Mouse (Mus musculus) testis, postnatal 14 days (tissue): ENCODE results near the gene Gck.
"Not testable (repeated sequence)": the region's sequence is repeated elsewhere in the genome, so short reads cannot be mapped to it uniquely, and the experiment has no call there.

Source experiments
- DNase-seq: peaks from one replicate; pipeline ENCODE4 v3.0.0; 2021; ENCODE audit warnings: low spot score

Gene Gck

DNA sequence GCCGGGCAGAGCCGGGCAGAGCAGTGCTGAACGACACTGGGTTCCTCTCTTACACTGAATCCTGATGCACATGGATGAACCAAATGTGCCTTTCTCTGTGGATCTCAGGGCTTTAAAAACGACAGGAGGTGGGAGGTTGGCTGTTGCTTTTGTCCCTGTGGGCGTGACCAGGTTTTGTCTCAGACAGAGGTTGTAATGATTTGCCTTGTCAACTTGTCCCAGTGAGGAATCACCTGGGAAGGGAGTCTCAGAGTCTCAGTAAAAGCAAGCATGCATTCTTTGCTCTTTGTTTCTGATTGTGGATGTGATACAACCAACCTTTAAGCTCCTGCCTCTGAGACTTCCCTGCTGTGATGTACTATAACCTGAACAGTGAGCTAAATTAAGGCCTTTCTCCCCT, 42.8 kb downstream of the Gck start:
- DNase-seq = no peak

DNA sequence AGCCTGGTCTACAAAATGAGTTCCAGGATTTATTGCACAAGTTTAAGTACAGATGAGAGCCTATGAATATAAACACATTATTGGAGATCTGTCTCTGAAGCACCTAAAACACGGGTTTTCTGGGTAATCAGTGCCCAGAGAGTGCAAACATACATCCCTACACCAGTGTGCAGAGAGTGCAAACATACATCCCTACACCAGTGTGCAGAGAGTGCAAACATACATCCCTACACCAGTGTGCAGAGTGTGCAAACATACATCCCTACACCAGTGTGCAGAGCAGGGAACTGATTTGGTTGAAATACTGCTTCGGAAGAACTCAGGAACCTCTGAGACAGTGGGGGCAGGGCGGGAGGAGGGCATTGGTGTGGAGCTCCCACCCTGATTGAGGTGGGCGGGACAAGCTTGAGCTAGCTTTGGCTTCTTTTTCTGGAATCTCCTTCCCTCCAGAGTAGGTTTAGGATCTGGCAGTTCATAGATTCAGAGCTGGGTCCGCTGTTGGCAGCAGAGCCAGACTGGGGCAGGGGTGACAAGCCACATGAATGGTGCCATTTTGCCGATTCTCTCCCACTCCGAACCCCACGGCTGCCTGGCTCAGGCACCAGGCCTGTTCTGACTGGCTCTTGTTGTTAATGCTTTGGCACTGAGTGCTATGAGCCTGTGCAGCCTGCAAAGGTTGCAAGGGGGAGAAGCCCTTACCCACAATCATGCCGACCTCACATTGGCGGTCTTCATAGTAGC, 43.9 kb downstream of the Gck start:
- DNase-seq = no peak

DNA sequence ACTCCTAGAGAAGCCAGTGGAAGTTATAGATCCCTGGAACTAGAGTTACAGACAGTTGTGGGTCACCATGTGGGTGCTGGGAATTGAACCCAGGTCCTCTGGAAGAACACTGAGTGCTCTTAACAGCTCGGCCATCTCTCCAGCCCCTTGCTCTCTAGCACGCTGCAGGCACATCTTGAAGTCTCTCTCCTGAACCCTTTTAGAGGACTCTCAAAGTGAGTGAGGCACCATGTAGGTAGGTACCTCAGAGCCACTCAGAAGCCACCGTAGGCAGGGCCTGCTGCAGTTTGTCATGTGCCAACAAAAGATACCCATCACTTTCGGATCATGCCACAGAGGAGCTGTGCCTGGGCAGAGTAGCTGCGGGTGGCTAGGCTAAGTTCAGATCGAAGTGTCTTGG, 45.0 kb downstream of the Gck start:
- DNase-seq = no peak

DNA sequence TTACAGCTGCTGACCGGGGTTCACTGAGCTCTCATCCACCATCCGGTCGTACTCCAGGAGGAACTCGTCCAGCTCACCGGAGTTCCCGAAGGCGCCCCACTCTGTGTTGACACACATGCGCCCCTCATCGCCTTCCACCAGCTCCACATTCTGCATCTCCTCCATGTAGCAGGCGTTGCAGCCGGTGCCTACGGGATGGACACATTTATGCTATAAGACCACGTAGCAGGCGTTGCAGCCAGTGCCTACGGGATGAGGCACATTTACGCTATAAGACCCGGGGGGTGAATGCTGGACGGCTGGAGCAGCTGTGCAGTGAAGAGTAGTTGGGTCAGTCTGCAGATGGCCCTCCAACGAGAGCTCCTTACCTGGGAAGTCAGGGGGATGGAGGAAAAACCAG, 45.5 kb downstream of the Gck start:
- DNase-seq = no peak

DNA sequence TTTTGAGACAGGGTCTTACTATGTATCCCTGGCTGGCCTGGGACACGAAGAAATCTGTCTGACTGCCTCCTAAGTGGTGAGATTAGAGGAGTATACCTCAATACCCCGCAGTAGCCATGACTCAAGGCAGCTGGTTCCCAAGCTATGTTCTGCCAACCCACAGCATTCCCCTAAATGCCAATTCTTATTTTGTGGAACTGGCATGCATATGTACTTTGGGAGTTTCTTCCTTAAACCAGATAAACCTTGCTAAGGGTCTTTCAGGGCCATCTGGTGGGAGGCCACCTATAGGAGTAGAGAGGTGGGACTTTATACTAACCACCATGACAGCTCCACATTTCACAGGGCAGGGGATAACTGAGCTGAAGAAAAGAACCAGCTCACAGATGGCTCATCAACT, 46.0 kb downstream of the Gck start:
- no peak for DNase-seq

DNA sequence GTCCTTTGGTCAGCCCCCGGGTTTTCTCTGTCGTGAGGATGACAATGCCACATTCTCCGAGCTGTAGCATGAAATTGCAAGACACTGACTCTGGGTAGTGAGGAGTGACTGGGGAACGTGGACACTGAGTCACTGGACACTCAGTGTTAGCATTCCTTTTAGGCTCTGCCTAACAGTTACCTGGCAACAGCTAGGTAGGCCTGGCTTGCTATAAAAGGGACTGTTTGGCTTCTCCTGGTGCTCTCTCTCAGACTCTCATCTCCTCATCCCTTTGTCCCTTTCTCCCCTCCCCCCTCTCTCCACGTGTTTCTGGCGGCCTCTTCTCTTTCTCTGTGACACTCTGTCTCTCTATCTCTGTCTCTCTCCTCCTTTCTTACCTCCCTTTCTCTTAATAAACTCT, 47.5 kb downstream of the Gck start:
- no peak for DNase-seq

DNA sequence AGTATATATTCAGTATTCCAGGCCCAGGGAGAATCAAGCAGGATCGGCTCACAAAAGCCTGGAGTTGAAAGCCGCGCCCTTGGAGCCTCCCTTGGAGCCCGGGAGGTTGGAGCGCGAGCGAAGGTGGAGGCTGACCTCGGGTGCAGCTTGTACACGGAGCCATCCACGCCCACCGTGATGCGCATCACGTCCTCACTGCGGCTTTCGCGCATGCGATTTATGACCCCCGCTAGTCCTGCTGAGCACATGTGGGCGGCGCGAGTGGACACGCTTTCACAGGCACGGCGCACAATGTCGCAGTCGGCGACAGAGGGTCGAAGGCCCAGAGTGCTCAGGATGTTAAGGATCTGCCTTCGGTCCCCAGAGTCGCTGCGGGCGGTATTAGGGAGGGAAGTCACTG, 47.9 kb downstream of the Gck start:
- peak; percentile 45 for DNase-seq

DNA sequence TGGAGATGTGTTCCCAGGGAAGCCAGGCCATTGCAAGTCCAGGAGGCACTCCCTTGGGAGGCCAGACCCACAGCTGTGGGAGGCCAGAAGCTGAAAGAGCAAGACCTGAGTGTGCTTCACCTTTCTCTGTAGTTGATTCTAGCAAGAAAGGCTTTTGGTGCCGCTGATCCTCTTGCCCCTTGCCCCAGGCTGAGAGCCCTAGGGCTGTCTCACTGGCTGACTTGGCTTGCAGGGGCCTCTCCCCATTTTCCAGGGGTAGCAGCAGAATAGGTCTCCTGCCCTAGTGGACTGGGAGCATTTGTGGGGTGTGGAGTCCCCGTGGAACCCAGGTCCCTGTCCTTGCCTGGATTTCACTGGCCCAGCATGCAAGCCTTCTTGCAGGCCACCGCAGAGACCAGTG, 48.6 kb downstream of the Gck start:
- no peak for DNase-seq

DNA sequence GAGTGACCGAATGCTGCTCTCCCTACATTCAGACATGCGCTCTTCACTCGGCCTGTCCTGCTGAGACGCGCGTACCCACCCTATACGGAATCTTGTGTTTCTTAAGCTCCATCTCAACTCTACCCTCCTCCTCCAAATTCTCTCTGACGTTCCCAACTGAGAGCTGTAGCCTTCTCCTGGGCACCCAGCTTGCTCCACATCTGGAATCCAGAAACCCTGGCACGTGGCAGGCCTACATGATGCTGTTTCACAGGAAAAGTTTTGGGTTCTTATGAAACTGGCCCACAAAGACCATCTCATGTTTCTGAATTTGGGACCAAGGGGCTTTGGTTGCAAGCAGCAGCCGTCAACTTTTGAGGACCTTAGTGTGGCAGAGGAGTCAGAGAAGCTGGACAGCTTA, 50.6 kb downstream of the Gck start:
- DNase-seq = no peak

DNA sequence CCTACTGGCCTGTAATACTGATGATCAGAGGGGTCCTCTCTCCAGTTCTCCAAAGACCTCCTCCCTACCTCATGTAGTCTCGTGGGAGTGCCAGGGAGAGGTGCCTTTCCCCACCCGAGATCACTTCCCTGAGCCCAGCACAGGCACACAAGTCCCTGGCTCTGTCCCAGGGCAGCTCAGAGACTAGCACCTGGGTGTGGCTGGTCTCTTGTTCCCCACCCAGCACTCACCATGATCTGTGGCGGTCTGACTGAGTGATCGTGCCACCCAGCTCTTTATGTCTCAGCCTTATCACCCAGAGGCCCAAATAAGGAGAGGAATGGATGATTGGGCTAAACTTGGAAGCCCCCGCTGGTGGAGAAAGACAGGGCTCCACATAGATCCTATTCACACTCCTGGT, 51.4 kb downstream of the Gck start, which contains the start of gene Myl7:
TSS of gene Myl7 (minus strand) at position 252 of the 400 bp plus-strand sequence.
- DNase-seq = no peak

DNA sequence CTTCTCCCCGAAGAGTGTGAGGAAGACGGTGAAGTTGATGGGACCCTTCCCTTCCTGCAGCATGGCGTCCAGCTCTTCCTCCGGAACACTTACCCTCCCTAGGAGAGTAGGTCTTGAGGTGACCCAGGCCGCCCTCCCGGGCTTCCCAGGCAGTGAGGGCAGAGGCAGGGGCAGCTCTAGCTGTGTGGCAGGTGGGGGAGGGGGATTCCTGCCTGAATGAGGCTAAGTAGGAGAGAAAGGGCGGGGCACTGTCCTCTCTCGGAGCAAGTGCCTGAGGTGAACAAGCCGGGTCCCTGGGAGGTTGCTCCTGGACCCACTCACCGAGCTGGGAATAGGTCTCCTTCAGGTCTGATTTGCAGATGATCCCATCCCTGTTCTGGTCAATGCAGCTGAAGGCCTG, 52.0 kb downstream of the Gck start:
- no peak for DNase-seq

DNA sequence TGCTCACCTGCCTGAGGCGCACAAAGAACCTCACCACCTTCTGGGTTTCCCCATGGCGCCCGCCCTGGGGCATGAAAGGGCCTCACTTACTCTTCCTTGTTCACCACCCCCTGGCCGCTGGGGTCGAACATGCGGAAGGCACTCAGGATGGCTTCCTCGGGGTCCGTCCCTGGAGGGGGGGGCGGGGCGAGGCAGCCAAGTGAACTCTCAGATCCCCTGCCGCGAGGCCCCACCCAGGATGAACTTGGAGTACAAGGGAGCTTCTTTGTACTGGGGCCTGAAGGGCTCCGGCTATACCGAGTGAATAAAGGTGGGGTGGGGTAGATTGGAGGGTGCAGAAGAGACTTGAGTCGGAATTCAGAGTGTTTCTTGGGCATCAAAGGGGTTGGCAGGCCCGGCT, 52.7 kb downstream of the Gck start:
- no peak for DNase-seq

DNA sequence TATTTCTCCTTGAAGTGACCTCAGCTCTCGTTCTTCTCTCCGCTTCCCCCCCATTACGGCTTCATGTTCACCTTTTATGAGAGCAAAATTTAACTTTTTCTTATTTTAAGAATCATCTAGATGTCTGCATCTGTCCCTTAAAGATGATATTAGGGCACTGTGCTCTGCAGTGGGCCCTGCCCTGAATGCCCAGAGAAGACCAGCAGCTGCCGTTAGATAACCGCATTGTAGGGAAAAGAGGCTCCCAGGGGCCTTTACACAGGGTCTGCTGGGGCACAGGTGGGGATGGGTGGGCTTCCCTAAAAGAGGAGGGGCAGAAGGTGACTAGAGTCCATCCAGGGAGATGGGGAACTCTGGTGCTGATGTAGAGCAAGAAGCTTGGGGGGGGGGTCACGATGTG, 56.1 kb downstream of the Gck start:
- no peak for DNase-seq

DNA sequence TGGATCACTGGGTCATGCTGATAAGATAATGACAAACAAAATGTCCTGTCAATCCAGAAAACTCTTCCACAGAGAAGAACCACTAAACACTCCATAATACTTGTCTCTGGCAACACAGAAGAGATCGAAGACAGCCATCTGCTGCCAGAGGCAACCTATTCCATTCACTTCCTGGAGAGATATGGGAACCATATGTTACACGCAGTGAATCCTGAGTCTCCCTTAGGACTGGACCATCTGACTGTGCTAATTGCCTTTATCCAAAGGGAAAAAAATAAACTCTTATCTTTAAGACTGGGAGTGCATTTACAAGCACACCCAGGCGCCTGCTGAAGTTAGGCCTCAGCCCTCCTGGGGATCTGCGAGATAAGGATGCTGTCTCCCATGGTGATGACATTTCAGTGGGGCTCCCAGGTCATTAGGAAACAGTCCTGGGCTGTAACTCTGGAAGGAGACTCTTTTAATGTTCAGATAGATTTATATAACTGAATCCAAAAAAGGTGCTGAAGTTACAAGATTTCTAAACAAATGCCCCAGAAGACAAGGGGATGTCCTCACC, 57.0 kb downstream of the Gck start:
- DNase-seq = no peak

DNA sequence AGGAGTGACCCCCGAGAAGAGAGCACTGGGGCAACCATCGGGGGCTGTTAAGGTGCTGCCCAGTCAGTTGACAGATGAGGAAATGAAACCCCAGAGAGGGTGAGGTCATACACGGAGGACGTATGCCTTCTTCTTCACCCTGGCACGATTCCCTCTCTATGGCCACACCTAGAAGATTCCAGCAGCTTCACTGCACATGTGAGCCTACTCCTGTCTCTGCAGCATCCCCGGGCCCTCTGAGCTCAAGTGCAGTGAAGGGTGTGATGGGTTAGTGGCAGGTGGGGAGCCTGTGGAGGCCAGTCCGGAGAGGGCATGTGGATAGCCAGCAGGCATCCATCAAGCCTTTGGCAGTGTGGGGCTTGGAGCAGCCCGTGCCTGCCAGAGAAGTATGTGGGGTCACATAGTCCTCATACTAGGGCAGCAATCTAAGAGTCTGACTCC, 57.7 kb downstream of the Gck start:
- no peak for DNase-seq

DNA sequence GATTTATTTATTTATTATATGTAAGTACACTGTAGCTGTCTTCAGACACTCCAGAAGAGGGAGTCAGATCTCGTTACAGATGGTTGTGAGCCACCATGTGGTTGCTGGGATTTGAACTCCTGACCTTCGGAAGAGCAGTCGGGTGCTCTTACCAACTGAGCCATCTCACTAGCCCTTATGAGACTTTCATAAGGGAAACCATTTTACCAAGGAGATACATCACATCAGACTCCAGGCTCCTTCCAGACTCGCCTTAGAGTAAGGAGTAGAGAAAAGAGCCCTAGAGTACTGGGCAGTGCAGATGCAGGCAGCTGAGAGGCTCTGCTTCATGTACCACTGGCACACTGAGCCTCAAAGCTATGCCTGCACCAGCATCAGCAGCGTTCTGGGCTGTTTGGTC, 61.3 kb downstream of the Gck start:
- DNase-seq = not testable (repeated sequence)

DNA sequence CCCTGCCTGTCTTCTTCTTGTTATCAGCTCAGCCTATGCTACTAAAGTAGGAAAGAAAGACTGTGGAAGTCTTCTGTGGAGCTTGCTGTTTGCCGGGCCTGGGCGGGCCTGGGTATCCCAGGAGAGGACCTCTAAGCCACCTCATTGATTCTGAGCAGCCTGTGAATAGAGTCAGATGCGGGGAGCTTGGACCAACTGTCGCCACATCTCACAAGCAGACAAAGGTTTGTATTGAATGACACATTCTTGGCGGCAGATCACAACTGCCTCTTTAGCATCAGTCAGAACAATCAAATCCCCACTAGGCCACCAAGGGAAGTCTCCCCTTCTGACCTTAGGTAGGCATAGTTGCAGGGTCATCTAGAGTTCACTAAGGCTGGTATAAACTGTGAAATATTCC, 62.6 kb downstream of the Gck start:
- DNase-seq = no peak

DNA sequence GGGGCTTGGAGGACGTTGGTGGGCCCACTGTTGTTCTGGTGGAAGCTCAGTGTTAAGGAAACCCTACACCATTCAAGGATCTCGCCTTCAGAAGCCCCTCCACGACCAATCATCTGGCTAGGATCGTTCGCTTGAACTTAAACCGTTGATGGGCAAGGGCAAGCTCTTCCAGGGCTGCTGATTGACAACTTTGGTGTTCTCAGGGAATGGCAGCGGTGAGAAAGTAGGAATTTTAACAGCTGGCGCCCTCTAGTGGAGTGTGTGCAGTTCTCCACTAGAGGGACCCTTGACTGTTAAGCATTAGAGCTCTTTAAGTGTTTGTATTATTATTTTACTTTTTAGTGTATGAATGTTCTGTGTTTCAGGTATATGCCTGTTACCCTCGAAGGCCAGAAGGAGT, 63.7 kb downstream of the Gck start:
- no peak for DNase-seq

DNA sequence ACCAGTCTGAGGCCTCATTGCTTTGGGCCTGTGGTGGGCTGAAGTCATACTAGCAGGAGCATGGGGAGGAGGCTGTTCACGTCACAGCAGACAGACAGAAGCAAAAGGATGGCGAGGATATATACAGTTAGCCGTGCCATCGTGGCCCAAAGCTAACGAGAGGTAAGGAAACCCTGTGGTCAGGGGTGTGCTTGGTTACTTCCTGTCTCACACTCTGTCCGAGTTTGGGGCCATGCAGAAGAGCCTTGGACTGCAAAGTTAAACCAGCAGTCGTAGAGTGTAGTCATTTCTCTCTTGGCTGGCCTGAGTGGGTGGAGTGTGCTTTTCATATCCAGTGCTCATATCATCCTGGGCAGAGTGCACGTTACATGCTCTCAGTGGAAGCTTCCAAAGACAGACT, 67.4 kb downstream of the Gck start:
- DNase-seq = no peak

DNA sequence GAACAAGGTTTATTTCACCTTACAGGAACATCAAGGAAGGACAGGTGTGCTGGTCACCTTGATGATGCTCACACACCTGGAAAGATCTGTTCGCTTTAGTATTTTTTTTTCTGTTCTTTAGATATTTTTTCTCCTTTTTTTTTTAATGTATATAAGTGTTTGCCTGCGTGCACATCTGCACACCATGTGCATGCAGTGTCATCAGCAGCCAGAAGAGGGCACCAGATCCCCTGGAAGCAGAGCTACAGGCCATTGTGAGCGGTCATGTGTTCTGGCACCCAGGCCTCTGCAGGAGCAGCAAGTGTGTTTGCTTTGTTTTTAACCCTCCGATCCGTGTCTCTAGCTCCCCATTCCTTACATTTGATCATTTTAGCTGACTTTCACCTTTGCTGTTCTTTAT, 70.0 kb downstream of the Gck start:
- DNase-seq = peak; percentile 59

DNA sequence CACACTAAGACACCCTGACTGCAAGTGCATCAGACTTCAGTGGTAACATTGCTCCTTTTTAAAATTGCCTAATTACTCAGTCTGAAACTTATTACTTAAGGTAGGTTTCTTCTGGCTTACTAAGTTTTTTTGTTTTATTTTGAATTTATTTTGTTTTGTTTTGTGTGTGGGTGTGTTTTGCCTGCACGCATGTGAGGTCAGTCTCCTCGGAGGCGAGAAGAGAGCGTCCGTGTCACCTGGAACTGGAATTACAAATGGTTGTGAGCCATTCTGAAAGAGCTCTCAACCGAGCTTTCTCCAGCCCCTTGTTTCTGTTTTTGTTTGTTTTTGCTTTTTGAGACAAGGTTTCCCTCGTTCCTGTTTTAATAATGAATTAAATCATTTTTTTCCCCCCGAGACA, 71.2 kb downstream of the Gck start:
- no peak for DNase-seq

DNA sequence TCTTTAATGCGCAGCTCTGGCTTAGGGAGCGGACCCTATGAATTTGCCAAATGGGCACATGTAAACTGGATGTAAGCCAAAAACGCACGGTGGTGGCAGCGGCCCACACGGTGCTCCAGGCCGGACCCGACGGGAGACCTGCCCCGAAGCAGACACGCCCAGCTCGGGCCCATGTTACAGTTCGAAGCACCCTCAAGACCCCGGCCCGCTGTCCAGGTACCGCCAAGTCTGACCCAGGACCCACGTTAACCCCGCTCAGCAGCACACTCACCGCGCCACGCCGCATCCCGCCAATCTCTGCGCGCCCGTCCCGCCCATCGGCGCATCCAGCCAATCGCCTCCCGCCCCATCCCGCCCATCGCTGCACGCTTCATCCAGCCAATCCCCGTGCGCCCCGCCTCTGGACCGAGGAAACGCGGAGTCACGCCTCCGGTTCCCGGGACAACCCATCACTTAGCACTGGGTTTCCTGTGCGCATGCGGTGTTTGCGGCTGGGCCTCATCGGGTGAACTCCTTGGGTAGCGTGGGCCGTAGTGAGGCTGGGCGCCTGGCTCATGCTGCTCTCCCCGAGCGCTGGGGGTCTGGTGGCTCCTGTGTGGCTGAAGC, 71.9 kb downstream of the Gck start, which contains the start of gene Pold2:
TSS of gene Pold2 (minus strand) at position 372 of the 606 bp plus-strand sequence.
- peak; percentile 97 for DNase-seq

DNA sequence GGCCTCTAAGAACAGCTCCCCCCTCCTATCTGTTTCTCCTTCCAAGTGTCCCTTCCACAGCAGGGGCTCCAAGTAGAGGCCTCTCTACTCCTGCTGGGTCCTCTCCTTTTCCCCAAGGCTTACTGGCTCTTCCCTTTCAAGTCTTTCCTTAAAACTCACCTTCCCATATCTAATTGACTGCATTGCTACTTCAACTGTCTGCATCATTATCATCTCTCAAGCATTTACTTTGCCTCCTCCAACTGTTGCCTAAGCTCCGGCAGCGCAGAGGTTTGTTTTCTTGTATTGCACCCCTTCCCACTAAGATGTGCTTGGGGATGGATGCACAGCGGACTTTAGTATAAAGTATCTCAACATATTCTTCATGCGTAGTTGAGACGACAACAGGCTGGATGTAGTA, 72.5 kb downstream of the Gck start:
- no peak for DNase-seq

DNA sequence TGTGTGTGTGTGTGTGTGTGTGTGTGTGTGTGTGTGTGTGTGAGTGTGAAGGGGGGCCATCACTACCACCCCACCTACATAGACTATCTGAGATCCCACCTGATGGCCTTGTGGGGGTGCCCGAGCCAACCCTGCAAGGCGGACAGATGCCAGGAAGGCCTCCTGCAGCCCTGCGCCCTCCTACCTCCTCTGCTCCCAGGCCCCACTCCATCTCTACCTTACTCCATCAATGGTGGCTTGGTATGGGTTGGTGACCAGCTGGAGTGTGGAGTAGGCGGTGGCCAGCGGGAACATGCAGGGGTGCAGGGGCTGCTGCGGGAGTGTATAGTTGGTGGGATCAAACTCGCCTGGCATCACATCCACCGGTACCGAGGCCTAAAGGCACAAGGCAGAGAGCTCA, 76.7 kb downstream of the Gck start:
- no peak for DNase-seq
